Mouse (Mus musculus) cerebellum, postnatal 36 days (tissue): ENCODE results near the gene Ccr3.
"Not testable (repeated sequence)": the region's sequence is repeated elsewhere in the genome, so short reads cannot be mapped to it uniquely, and the experiment has no call there.

Source experiments
- DNase-seq, 2 experiments: peaks; one replicate each; pipeline ENCODE4 v3.0.0; 2021 to 2022; ENCODE audit warnings: mixed read lengths in 2 of 2

Ccr3 gene

GRCm38 (mm10) chr9:124053532-124053931 is 31.8 kb downstream of the Ccr3 start:
- DNase-seq, result no peak

GRCm38 (mm10) chr9:124056158-124056709 is 34.5 kb downstream of the Ccr3 start:
- DNase-seq, result no peak

- DNase-seq, result no peak
Observed at GRCm38 (mm10) chr9:124059660-124060352, 38.0 kb downstream of the Ccr3 start.

GRCm38 (mm10) chr9:124061474-124062432 is 40.0 kb downstream of the Ccr3 start:
- DNase-seq, result not testable (repeated sequence)

- no peak for DNase-seq
Observed at GRCm38 (mm10) chr9:124066572-124067103, 44.9 kb downstream of the Ccr3 start.

- DNase-seq, result no peak
Observed at GRCm38 (mm10) chr9:124068098-124069058, 46.6 kb downstream of the Ccr3 start.

GRCm38 (mm10) chr9:124071506-124071905 is 49.7 kb downstream of the Ccr3 start:
- DNase-seq, result no peak

- DNase-seq, result no peak
Observed at GRCm38 (mm10) chr9:124079803-124080202, 58.0 kb downstream of the Ccr3 start.

- DNase-seq, result not testable (repeated sequence)
Observed at GRCm38 (mm10) chr9:124080471-124080870, 58.7 kb downstream of the Ccr3 start.
